ENCODE assay signal across 1 mouse cellular context in the genomic region with DNA sequence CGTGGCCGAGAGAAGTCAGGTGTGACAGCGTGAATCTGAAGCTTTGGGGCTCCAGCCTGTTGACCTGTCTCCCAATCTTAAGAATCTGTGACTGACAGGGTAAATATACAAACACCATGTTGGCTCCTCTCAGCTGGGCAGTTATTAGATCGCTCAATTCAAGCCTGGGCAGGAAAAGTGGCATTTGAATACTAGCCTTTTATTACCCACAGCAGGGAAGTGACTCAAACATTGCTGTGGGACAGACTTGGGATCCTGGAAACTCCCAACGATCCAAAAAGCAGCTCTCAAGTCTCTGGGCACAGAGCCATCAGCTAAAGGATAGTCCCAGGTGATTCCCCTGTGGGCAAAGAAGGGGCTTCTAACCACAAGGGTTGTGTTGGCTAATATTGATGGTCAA.
A peak's percentile ranks its signal among the peaks of the same experiment; 100 is the strongest.
TF ChIP-seq lines count a peak whose summit lies in the region.

No protein-coding gene starts in this region.

TF ChIP-seq in CH12.LX, 34 proteins besides CTCF, POLR2A, EP300 and RAD21:
- TF ChIP-seq CHD2 (IDR thresholded peaks at IDR 0.05; ENCODE audit: low read length) (no peak), IRF4 (IDR thresholded peaks at IDR 0.05; ENCODE audit: low read depth, low read length) (peak; percentile 7; the same call in 1 of the 2 replicates), TCF12 (IDR thresholded peaks at IDR 0.05; ENCODE audit: low read depth, low read length) (no peak)
